Mouse (Mus musculus): ENCODE data around the gene Cntrl.
A peak's percentile ranks its signal among the peaks of the same experiment; 100 is the strongest.

The Cntrl gene

GRCm38 (mm10) chr2:35218736-35219135, 109.4 kb downstream of the Cntrl start:
- no peak for DNase-seq (ENCODE audit: extremely low spot score)

- DNase-seq (ENCODE audit: extremely low spot score), result no peak
These were observed 113.6 kb downstream of the Cntrl start for GRCm38 (mm10) chr2:35222822-35223391.

- no peak for DNase-seq (ENCODE audit: extremely low spot score)
These were observed 115.0 kb downstream of the Cntrl start for GRCm38 (mm10) chr2:35224285-35224684.

GRCm38 (mm10) chr2:35228145-35228544, 118.9 kb downstream of the Cntrl start:
- peak; percentile 14 for DNase-seq (ENCODE audit: extremely low spot score)
